15 mouse cellular contexts compared by ENCODE assay signal in the genomic region with DNA sequence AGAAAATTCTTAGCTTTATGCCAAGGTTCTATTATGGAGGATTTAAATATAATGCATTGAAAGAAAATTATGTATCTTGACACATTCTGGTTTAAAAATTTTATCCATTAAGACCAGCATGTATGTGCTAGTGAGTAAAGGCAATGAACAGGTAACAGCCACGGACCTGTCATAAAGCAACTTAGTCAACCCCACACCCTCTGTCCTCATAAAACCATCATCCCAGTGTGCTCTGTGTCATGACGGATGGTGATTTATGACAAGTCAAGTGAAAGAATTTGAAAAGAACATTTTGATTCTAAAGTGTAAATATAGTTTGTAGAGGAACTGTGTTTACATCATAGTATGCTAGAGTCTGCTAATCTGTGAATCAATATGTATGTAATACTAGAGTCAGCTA.
"Had no signal": no experiment of that assay in that cellular context is flagged by ENCODE, and none has a peak within 500 bp of the region (broad histone marks: within the 10 kb centered on the region; RNA-seq: fewer than 3 reads in every experiment).

No protein-coding gene starts in this region.

- H3K4me2 ChIP-seq: neural tube, embryonic 13.5 days; neural tube, embryonic 15.5 days; stomach, embryonic 15.5 days had no signal

- H3K9ac ChIP-seq: neural tube, embryonic 13.5 days; neural tube, embryonic 15.5 days; stomach, embryonic 15.5 days had no signal

- H3K9me3 ChIP-seq: neural tube, embryonic 13.5 days; neural tube, embryonic 15.5 days; stomach, embryonic 15.5 days had no signal

- H3K4me1 ChIP-seq: neural tube, embryonic 13.5 days; neural tube, embryonic 15.5 days; stomach, embryonic 15.5 days had no signal

- H3K27me3 ChIP-seq: neural tube, embryonic 13.5 days; neural tube, embryonic 15.5 days; stomach, embryonic 15.5 days had no signal

- H3K4me3 ChIP-seq: neural tube, embryonic 13.5 days; neural tube, embryonic 15.5 days; stomach, embryonic 15.5 days had no signal

- H3K36me3 ChIP-seq: neural tube, embryonic 13.5 days; neural tube, embryonic 15.5 days; stomach, embryonic 15.5 days had no signal

- H3K27ac ChIP-seq: neural tube, embryonic 13.5 days; neural tube, embryonic 15.5 days; stomach, embryonic 15.5 days; stomach, postnatal 0 days had no signal

- DNase-seq: right cerebral cortex, adult 18-20 months; right cerebral cortex, postnatal 14 days; right cerebral cortex, postnatal 25 days; right cerebral cortex, postnatal 4 days; spleen, adult 18-20 months; thymus, adult 18-20 months; thymus, adult 2 months; thymus, postnatal 14 days; thymus, postnatal 25 days; thymus, postnatal 36 days; thymus, postnatal 4 days had no signal
